Mouse (Mus musculus): ENCODE measurements around the gene Serpinc1.

GRCm38 (mm10) chr1:160989395-160989794 lies 11.0 kb downstream of the Serpinc1 start:
- TF ChIP-seq POLR2A (IDR thresholded peaks at IDR 0.05; ENCODE audit: borderline replicate concordance, insufficient read depth, low read length): no peak
- TF ChIP-seq CTCF (IDR thresholded peaks at IDR 0.05; ENCODE audit: borderline replicate concordance, insufficient read depth, low read depth, low read length): no peak
